Mouse (Mus musculus): ENCODE data around the gene Mybbp1a.

DNA sequence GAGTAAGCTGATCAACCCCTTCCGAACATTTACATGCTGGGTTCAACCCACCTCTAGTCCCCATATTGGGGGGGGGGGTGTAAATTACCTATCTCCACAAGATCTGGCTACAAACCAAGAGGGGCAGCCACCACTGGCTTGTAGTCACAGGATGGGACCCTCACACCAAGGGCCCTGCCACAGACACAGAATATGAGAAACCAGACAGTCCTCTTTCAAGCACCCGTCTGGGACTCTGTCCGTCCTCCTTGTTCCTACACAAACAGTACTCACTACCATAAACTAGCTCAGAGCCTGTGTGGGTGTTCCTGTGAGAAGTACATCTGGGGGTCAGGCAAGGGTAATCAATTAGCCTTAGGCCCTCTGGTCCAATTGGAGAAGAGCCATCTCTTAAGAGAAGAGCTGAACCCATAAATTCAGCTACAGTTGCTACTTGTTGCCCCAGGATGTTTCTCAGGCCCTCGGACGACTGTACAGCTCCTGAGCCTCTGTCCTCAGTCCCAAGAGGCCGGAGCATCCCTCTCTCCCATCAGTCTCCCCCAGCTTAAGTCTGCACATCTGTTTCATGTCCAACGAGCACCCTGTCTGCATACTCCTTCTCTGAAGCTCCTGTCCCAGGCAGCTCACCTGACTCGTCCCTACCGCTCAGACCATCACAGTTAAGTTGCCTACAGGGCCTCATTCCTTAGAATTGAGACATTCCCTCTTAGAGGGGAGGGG, 32.5 kb upstream of the Mybbp1a start:
- TF ChIP-seq CTCF (IDR thresholded peaks at IDR 0.05; ENCODE audit: low read depth) (no peak), EP300 (optimal IDR thresholded peaks at IDR 0.05) (no peak)

All from stomach, postnatal 0 days (tissue).